Mouse (Mus musculus): ENCODE measurements at regions not wholly inside any gene's neighbourhood (a gene's known extent, or its start where the extent isn't known, plus 50 kb on each side); places are given as distances from the start of the nearest gene placed in this dataset.

DNA sequence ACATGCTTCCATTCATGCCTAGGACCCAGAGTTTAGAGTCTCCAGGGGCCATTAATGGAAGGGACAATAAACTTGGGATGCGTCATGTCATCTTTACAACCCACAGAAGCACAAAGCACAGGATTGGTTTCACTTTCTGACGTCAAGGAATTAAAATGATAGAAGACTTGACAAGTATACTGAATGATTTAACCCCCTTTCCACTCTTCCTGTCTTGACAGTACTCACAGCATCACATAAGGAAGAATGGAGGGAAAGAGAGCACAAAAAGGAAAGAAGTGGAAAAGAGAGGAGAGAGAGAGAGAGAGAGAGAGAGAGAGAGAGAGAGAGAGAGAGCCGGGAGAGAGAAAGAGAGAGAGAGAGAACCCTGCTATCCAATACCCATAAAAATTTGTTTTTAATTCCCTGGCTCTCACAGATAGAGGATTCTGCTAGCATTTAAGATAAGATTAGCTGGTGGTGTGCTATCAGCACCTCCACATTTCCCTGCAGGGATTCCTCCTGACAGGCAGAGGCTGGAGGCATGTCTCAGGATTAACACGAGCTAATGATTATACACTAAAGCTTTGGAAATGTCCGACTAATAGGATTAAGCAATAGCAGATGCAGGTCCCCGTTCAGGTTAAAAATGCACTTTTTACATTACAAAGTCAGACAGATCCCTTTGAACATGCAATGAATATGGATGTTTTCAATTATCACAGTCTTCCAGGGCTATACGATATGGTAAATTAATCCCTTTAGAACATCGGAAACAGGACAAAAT is 210.2 kb downstream of the Olfr1505 start:
- no peaks in the 10 kb centered on the region for H3K79me2 ChIP-seq (ENCODE audit: control insufficient read depth, insufficient read depth, low read length)
- DNase-seq (ENCODE audit: extremely low read depth, low read depth, low spot score): peak; percentile 14
- H3K27ac ChIP-seq (replicated peaks; ENCODE audit: insufficient read depth, low read depth, low read length): no peak overlapping the region
- no peak overlapping the region for H3K9ac ChIP-seq (ENCODE audit: low read depth, low read length)
- TF ChIP-seq CTCF (IDR thresholded peaks at IDR 0.05; ENCODE audit: low read depth, low read length): no peak
- TF ChIP-seq POLR2A (IDR thresholded peaks at IDR 0.05; ENCODE audit: extremely low read depth, insufficient read depth, low read length): no peak
- no peaks in the 10 kb centered on the region for H3K36me3 ChIP-seq (ENCODE audit: control insufficient read depth, insufficient read depth, low read length)
- 11% methylated on average over 8 of the region's 8 CpGs for WGBS
- no peaks in the 10 kb centered on the region; the same call in 1 of the 2 replicates for H3K4me1 ChIP-seq (ENCODE audit: control insufficient read depth, insufficient read depth, low read length)
- no peak overlapping the region for H3K4me3 ChIP-seq (ENCODE audit: insufficient read depth, low read depth, low read length)
- H3K27me3 ChIP-seq (ENCODE audit: control insufficient read depth, insufficient read depth, low read length): no peaks in the 10 kb centered on the region

DNA sequence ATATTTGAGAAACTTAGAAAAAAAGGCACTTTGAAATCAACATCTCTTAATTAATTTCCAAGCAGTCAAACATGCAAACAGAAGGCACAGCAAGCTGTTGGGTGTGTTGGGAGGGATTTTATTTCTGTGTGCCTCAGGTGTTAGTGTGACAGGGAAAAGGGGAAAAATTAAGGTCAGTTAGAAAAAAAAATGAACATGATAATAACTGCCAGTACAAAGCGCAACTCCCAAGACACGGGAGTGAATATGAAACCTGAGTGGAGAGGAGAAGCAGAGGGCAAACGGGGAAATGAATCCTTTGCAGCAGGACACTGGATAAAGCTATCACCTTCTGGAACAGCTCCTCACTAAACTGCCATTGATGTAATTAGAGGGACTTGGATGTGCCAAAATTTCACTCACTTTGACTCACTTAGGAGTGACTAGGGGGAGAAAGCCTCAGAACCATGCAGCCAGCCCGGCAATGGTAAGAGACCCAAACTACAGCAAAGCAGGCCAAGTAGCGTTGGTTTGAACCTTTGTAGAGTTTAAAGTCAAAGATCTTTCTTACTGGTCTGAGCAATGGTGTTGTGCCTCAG is 211.0 kb downstream of the Olfr1505 start:
- TF ChIP-seq CTCF (IDR thresholded peaks at IDR 0.05; ENCODE audit: low read depth, low read length) (no peak), POLR2A (IDR thresholded peaks at IDR 0.05; ENCODE audit: extremely low read depth, insufficient read depth, low read length) (no peak)
- no peak overlapping the region for H3K9ac ChIP-seq (ENCODE audit: low read depth, low read length)
- 71% methylated on average over 5 of the region's 5 CpGs for WGBS
- no peak overlapping the region for H3K27ac ChIP-seq (replicated peaks; ENCODE audit: insufficient read depth, low read depth, low read length)
- no peaks in the 10 kb centered on the region for H3K36me3 ChIP-seq (ENCODE audit: control insufficient read depth, insufficient read depth, low read length)
- H3K79me2 ChIP-seq (ENCODE audit: control insufficient read depth, insufficient read depth, low read length): no peaks in the 10 kb centered on the region
- H3K27me3 ChIP-seq (ENCODE audit: control insufficient read depth, insufficient read depth, low read length): no peaks in the 10 kb centered on the region
- no peaks in the 10 kb centered on the region; the same call in 1 of the 2 replicates for H3K4me1 ChIP-seq (ENCODE audit: control insufficient read depth, insufficient read depth, low read length)
- no peak overlapping the region for H3K4me3 ChIP-seq (ENCODE audit: insufficient read depth, low read depth, low read length)
- DNase-seq (ENCODE audit: extremely low read depth, low read depth, low spot score): no peak

DNA sequence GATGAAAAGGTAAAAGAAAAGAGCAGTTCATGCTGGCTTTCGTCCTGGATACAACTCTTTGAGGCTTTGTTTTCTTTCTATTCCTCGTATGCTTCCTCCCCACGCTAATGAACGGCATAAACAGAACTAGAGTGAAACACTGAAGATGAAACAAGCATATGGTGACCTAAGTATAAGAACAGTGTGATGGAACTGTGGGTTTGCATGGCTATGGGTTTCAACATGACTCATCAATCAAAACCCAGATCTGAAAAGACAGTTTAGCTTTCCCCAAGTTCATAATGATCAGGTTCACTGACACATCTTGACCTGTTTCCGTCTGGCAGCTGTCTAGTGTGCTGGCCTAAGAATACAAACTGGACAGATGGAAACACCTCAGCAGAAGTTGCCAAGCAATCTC is 211.7 kb downstream of the Olfr1505 start:
- Histone ChIP-seq H3K27ac (replicated peaks; ENCODE audit: insufficient read depth, low read depth, low read length) (no peak overlapping the region), H3K4me3 (ENCODE audit: insufficient read depth, low read depth, low read length) (no peak overlapping the region), H3K36me3 (ENCODE audit: control insufficient read depth, insufficient read depth, low read length) (no peaks in the 10 kb centered on the region), H3K79me2 (ENCODE audit: control insufficient read depth, insufficient read depth, low read length) (no peaks in the 10 kb centered on the region), H3K4me1 (ENCODE audit: control insufficient read depth, insufficient read depth, low read length) (no peaks in the 10 kb centered on the region; the same call in 1 of the 2 replicates), H3K9ac (ENCODE audit: low read depth, low read length) (no peak overlapping the region), H3K27me3 (ENCODE audit: control insufficient read depth, insufficient read depth, low read length) (no peaks in the 10 kb centered on the region)
- WGBS: 89% methylated on average over 5 of the region's 5 CpGs
- no peak for DNase-seq (ENCODE audit: extremely low read depth, low read depth, low spot score)
- TF ChIP-seq CTCF (IDR thresholded peaks at IDR 0.05; ENCODE audit: low read depth, low read length) (no peak), POLR2A (IDR thresholded peaks at IDR 0.05; ENCODE audit: extremely low read depth, insufficient read depth, low read length) (no peak)

DNA sequence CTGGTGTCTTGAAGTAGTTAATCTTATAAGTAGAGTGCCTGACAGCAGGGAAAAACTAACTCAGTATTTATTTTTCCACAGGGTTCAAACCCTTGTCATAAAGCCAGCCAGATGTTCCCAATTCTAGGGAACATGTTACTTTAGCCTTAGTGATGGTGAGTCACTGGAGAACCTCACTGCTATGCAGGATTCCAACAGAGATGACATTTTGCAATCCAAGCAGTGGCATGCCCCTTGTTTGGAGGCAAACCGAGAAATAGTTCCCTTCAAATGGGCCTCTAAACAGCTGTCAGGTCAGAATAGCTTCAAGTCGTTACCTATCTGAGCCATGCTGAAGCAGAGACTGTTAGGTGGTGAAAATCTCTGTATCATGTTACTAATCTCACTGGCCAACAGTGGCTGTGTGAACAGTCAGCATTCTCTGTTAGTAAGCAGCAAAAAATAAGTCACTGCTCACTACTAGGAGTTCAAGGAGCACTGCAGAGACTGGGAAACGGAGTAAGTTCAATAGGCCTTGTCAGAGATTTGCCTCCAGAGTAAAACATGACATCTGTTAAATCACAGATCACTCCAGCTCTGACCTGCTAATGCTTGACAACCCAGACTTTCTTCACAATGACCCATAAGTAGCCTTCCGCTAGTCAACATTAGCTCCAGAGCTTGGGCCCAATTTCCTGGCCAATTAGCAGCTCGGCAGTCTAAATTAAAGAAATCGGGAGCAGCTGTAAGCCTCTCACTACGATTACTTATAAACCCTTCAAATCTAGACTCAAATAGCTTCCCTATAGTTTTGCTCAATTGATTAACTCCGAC is 215.3 kb downstream of the Olfr1505 start:
- no peak overlapping the region for H3K9ac ChIP-seq (ENCODE audit: low read depth, low read length)
- no peaks in the 10 kb centered on the region for H3K27me3 ChIP-seq (ENCODE audit: control insufficient read depth, insufficient read depth, low read length)
- H3K4me3 ChIP-seq (ENCODE audit: insufficient read depth, low read depth, low read length): no peak overlapping the region
- TF ChIP-seq CTCF (IDR thresholded peaks at IDR 0.05; ENCODE audit: low read depth, low read length): no peak
- no peak for TF ChIP-seq POLR2A (IDR thresholded peaks at IDR 0.05; ENCODE audit: extremely low read depth, insufficient read depth, low read length)
- 72% methylated on average over 8 of the region's 8 CpGs for WGBS
- no peaks in the 10 kb centered on the region for H3K36me3 ChIP-seq (ENCODE audit: control insufficient read depth, insufficient read depth, low read length)
- no peak overlapping the region for H3K27ac ChIP-seq (replicated peaks; ENCODE audit: insufficient read depth, low read depth, low read length)
- no peaks in the 10 kb centered on the region for H3K79me2 ChIP-seq (ENCODE audit: control insufficient read depth, insufficient read depth, low read length)
- no peak for DNase-seq (ENCODE audit: extremely low read depth, low read depth, low spot score)
- H3K4me1 ChIP-seq (ENCODE audit: control insufficient read depth, insufficient read depth, low read length): no peaks in the 10 kb centered on the region

- no peak for TF ChIP-seq CTCF (IDR thresholded peaks at IDR 0.05; ENCODE audit: low read depth, low read length)
- no peak for TF ChIP-seq POLR2A (IDR thresholded peaks at IDR 0.05; ENCODE audit: extremely low read depth, insufficient read depth, low read length)
- WGBS: 44% methylated on average over 3 of the region's 3 CpGs
- no peaks in the 10 kb centered on the region for H3K79me2 ChIP-seq (ENCODE audit: control insufficient read depth, insufficient read depth, low read length)
- H3K27me3 ChIP-seq (ENCODE audit: control insufficient read depth, insufficient read depth, low read length): no peaks in the 10 kb centered on the region
- no peaks in the 10 kb centered on the region for H3K36me3 ChIP-seq (ENCODE audit: control insufficient read depth, insufficient read depth, low read length)
- no peak overlapping the region for H3K27ac ChIP-seq (replicated peaks; ENCODE audit: insufficient read depth, low read depth, low read length)
- no peak for DNase-seq (ENCODE audit: extremely low read depth, low read depth, low spot score)
- no peaks in the 10 kb centered on the region for H3K4me1 ChIP-seq (ENCODE audit: control insufficient read depth, insufficient read depth, low read length)
- no peak overlapping the region for H3K9ac ChIP-seq (ENCODE audit: low read depth, low read length)
- H3K4me3 ChIP-seq (ENCODE audit: insufficient read depth, low read depth, low read length): no peak overlapping the region
Measured at GRCm38 (mm10) chr19:14161217-14161616, 247.9 kb downstream of the Olfr1505 start.

All from liver, adult 2 months (tissue).